Mouse (Mus musculus) embryonic fibroblast, embryonic 13.5 days (primary cell): ENCODE measurements around the gene Dio2.

Experiments
- CTCF ChIP-seq: IDR thresholded peaks from 2 replicates; pipeline ENCODE4 v1.5.1; 2011; ENCODE audit warnings: mild to moderate bottlenecking, control low read depth, low read length, moderate library complexity, borderline replicate concordance; ENCODE audit not compliant: insufficient read depth
- POLR2A ChIP-seq: IDR thresholded peaks from 2 replicates; pipeline ENCODE4 v1.6.1; 2011; ENCODE audit warnings: low read depth, mild to moderate bottlenecking, control low read depth, low read length, moderate library complexity

DNA sequence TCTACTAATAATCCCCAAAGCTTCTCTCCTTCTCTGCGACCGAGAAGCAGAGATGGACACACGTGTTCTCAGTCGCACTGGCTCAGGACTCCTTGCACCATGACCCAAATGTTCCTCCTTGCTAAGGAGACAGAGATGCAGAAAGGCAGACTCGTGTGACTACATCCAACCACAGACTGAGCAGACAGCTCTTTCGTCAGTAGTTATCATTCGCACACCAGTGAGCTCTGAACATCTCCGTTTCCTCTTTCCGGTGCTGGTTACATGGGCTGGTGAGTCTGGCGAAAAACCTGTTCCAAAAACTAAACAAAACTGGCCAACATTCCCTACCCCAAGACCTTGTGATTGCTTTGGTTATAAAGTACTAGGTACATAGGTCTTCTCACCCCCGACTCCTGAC lies 13.6 kb downstream of the Dio2 start:
- TF ChIP-seq CTCF (no peak), POLR2A (no peak)
